Comparison of ENCODE assay signal across 18 mouse cellular contexts in genomic region chr9:22322381-22323211, GRCm38 (mm10). TPM values are rescaled to one million over a fixed set of nuclear protein-coding genes. Genes with fewer than 3 reads are reported as not detected.
DNase-seq lines count a peak whose midpoint lies in the region; ATAC-seq and TF ChIP-seq lines count a peak whose summit lies in the region.
"Had no signal": no experiment of that assay in that cellular context is flagged by ENCODE, and none has a peak within 500 bp of the region (broad histone marks: within the 10 kb centered on the region; RNA-seq: fewer than 3 reads in every experiment).

No protein-coding gene starts in this region.

- peak overlapping the region; percentile 68 for H3K27ac ChIP-seq in ES-Bruce4 (ENCODE audit: insufficient read depth, low read length)
- peak overlapping the region; percentile 67 for H3K27ac ChIP-seq in liver, embryonic 15.5 days (replicated peaks)
- no peak overlapping the region for H3K27ac ChIP-seq in left cerebral cortex, adult 2 months
- H3K27ac ChIP-seq: embryonic facial prominence, embryonic 13.5 days; forebrain, embryonic 15.5 days; neural tube, embryonic 12.5 days had no signal

- peak; percentile 40 for DNase-seq in A20 (ENCODE audit: low read depth, low spot score)
- peak; percentile 64 for DNase-seq in c-Kit-positive CD71-positive TER-119-positive erythroid progenitor cells, embryonic 14.5 days (ENCODE audit: low spot score)
- no peak for DNase-seq in left cerebral cortex, adult 2 months (ENCODE audit: extremely low spot score in 1 of 2, low spot score in 2 of 2)
- DNase-seq in gastrocnemius, postnatal 25 days: no peak
- no peak for DNase-seq in left cerebral cortex, adult 11 months (ENCODE audit: low spot score)
- DNase-seq: cerebellum, adult 11 months; heart, postnatal 14 days; kidney, adult 11 months; kidney, postnatal 14 days; layer of hippocampus, adult 9-11 months; right cerebral cortex, postnatal 25 days had no signal

- H3K4me1 ChIP-seq in ES-Bruce4 (ENCODE audit: control insufficient read depth, insufficient read depth, low read length): peaks cover 4% of the 10 kb centered on the region
- peaks cover 36% of the 10 kb centered on the region for H3K4me1 ChIP-seq in liver, embryonic 15.5 days (replicated peaks)

- H3K27me3 ChIP-seq in ES-Bruce4 (ENCODE audit: control insufficient read depth, insufficient read depth, low read length, poor library complexity, severe bottlenecking): no peaks in the 10 kb centered on the region
- no peaks in the 10 kb centered on the region for H3K27me3 ChIP-seq in liver, embryonic 15.5 days
- H3K27me3 ChIP-seq: embryonic facial prominence, embryonic 13.5 days; forebrain, embryonic 15.5 days; neural tube, embryonic 12.5 days had no signal

- 38% methylated on average over 8 of the region's 8 CpGs for WGBS in liver, embryonic 15.5 days (ENCODE audit: insufficient replicate concordance)

- peak overlapping the region; percentile 48 for H3K4me2 ChIP-seq in liver, embryonic 15.5 days
- H3K4me2 ChIP-seq: embryonic facial prominence, embryonic 13.5 days; forebrain, embryonic 15.5 days; neural tube, embryonic 12.5 days had no signal

- peaks cover 8% of the 10 kb centered on the region; the same call in 1 of the 2 replicates for H3K9me3 ChIP-seq in ES-Bruce4 (replicated peaks; ENCODE audit: control insufficient read depth, insufficient read depth, low read length, poor library complexity, severe bottlenecking)
- no peaks in the 10 kb centered on the region for H3K9me3 ChIP-seq in liver, embryonic 15.5 days (replicated peaks)
- H3K9me3 ChIP-seq: forebrain, embryonic 15.5 days had no signal

- TF ChIP-seq CTCF in ES-Bruce4 (IDR thresholded peaks at IDR 0.05; ENCODE audit: low read depth, low read length): no peak
- no peak for TF ChIP-seq CTCF in left cerebral cortex, adult 2 months (IDR thresholded peaks at IDR 0.05)

- ATAC-seq in liver, embryonic 15.5 days (ENCODE audit: insufficient read depth): peak; percentile 88
- ATAC-seq: forebrain, embryonic 15.5 days; hindbrain, embryonic 16.5 days had no signal

- no peaks in the 10 kb centered on the region for H3K36me3 ChIP-seq in ES-Bruce4 (ENCODE audit: control insufficient read depth, insufficient read depth, low read length, poor library complexity, severe bottlenecking)
- no peaks in the 10 kb centered on the region for H3K36me3 ChIP-seq in liver, embryonic 15.5 days (replicated peaks)
- H3K36me3 ChIP-seq: embryonic facial prominence, embryonic 13.5 days; forebrain, embryonic 15.5 days; neural tube, embryonic 12.5 days had no signal

- intact Hi-C loops in left cerebral cortex, adult 2 months (cut with DNase I): no loop called here

- TF ChIP-seq POLR2A in ES-Bruce4 (IDR thresholded peaks at IDR 0.05; ENCODE audit: insufficient read depth, low read length): no peak

- no peak overlapping the region for H3K9ac ChIP-seq in ES-Bruce4 (ENCODE audit: low read depth, poor library complexity, severe bottlenecking)
- no peak overlapping the region for H3K9ac ChIP-seq in liver, embryonic 15.5 days
- H3K9ac ChIP-seq: embryonic facial prominence, embryonic 13.5 days; forebrain, embryonic 15.5 days; neural tube, embryonic 12.5 days had no signal

- TF ChIP-seq EP300 in ES-Bruce4 (IDR thresholded peaks at IDR 0.05; ENCODE audit: insufficient read depth, low read depth, low read length): no peak

- H3K4me3 ChIP-seq in ES-Bruce4 (ENCODE audit: low read depth, low read length): no peak overlapping the region
- H3K4me3 ChIP-seq in liver, embryonic 15.5 days (replicated peaks): no peak overlapping the region
- no peak overlapping the region for H3K4me3 ChIP-seq in left cerebral cortex, adult 2 months
- H3K4me3 ChIP-seq: embryonic facial prominence, embryonic 13.5 days; forebrain, embryonic 15.5 days; megakaryocyte, embryonic 14.5 days; neural tube, embryonic 12.5 days had no signal

RNA-seq across cellular contexts. Expression of gene Zfp810, which starts 15.1 kb away (rescaled TPM):
- 8.4 and 10.7 TPM in 2 replicates for polyA plus RNA-seq in ES-Bruce4 (2011; ENCODE audit: insufficient read depth, insufficient read length, low read depth, missing spikeins)
- 2.5 and 2.7 TPM in 2 replicates for polyA plus RNA-seq in liver, embryonic 15.5 days (2015; fragmentation: Nextera tagmentation; extraction: Ambion mirVana)
- 10 to 100 TPM; 12.6 to 16.4 TPM for total RNA-seq in left cerebral cortex, adult 2 months (2021)
- total RNA-seq in gastrocnemius, postnatal 25 days (2021): under 1 TPM; 0.91 to 0.95 TPM

Comparison
In these comparisons a context has a peak if more than half of its experiments do, and no peak if none do; other contexts are left out.
1. DNase-seq: peak in A20 (single experiment) and c-Kit-positive CD71-positive TER-119-positive erythroid progenitor cells, embryonic 14.5 days (single experiment); none in left cerebral cortex, adult 2 months (0 of 2), gastrocnemius, postnatal 25 days (single experiment) and left cerebral cortex, adult 11 months (single experiment).
2. RNA of gene Zfp810, which starts 15.1 kb away (total RNA-seq): 12.6 to 16.4 TPM in left cerebral cortex, adult 2 months; 0.91 to 0.95 TPM in gastrocnemius, postnatal 25 days; every median in the first group is over 4 times any median in the second.